Mouse (Mus musculus): ENCODE data around the gene Pms1. TPM values are rescaled to one million over a fixed set of nuclear protein-coding genes. Genes with fewer than 3 reads are reported as not detected.

Pms1 gene
- polyA plus RNA-seq (2015; fragmentation: Illumina TruSeq; extraction: RNeasy Lipid Tissue Mini Kit (QIAGEN cat#74804); ENCODE audit: insufficient read depth, low read depth, low replicate concordance): 0.59 TPM

GRCm38 (mm10) chr1:53296581-53297383 lies at the start of gene Pms1, which contains the start of the genes Ormdl1 and Gm28778:
TSS of gene Pms1 (minus strand) at chr1:53297018.
TSS of gene Ormdl1 (plus strand) at chr1:53297095.
TSS of gene Gm28778 (plus strand) at chr1:53297111.

DNA sequence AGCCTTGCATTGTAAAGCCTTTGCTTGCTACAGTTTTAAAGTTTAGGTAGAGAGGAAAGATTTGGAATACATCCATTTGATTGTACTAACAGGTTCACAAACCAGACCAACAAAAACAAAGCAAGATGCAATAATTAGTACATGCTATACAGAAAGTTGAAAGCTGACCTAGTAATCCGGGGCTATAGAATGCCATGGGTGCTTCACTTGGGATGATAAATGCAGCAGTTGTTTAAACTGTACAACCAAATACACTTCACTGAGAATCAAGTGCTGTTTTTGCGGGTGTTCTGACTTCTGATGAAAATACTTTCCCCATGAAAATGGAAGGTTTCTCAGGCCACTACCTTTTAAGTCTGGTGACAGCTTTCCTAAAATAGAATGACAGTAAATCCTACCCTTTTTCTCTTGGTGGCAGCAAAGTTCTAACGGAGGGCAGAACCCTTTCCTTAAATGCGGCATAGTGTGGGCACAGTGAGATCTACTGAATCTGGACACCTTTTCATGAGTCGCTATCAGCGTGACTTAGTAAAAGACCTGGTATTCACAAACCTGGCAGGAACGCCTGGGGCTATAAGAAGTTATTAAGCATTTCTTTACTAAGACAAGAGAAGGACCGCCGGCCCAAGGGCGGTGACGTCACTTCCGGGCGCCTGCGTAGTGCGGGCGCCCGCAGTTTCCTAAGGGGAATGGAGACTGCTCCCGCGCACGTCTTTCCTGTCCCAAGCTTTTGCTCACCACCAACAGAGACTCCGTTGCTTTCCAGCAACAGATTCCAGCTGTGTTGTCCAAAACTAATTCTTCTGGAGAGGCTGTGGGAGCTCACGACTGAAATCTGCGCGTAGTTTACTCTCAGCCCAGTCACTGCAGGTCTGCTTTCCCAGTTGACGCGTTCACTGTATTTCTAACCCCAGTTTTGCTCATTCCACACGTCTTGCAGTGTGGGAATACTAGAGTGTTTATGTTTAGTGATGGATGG lies 16.5 kb upstream of the Pms1 start, which contains the start of gene Osgepl1:
Gene Osgepl1, plus strand, starts transcription at position 636 of the 979 bp plus-strand sequence.

GRCm38 (mm10) chr1:53187536-53187935 lies 109.3 kb downstream of the Pms1 start, which contains the start of gene 1700019A02Rik:
TSS of gene 1700019A02Rik (minus strand) at chr1:53187636.

Other genes starting within 250 kb of the Pms1 start
- not detected for gene Mstn, start 235.4 kb downstream of the Pms1 start, polyA plus RNA-seq (2015; fragmentation: Illumina TruSeq; extraction: RNeasy Lipid Tissue Mini Kit (QIAGEN cat#74804); ENCODE audit: insufficient read depth, low read depth, low replicate concordance)
- not detected for gene 1700019A02Rik, start 109.4 kb downstream of the Pms1 start, polyA plus RNA-seq (2015; fragmentation: Illumina TruSeq; extraction: RNeasy Lipid Tissue Mini Kit (QIAGEN cat#74804); ENCODE audit: insufficient read depth, low read depth, low replicate concordance)
- gene Ormdl1, start 77 bp upstream of the Pms1 start, polyA plus RNA-seq (2015; fragmentation: Illumina TruSeq; extraction: RNeasy Lipid Tissue Mini Kit (QIAGEN cat#74804); ENCODE audit: insufficient read depth, low read depth, low replicate concordance): 2.3 TPM
- not detected for gene Gm28778, start 93 bp upstream of the Pms1 start, polyA plus RNA-seq (2015; fragmentation: Illumina TruSeq; extraction: RNeasy Lipid Tissue Mini Kit (QIAGEN cat#74804); ENCODE audit: insufficient read depth, low read depth, low replicate concordance)
- gene Osgepl1, start 16.6 kb upstream of the Pms1 start, polyA plus RNA-seq (2015; fragmentation: Illumina TruSeq; extraction: RNeasy Lipid Tissue Mini Kit (QIAGEN cat#74804); ENCODE audit: insufficient read depth, low read depth, low replicate concordance): 4.7 TPM
- not detected for gene Asdurf, start 55.6 kb upstream of the Pms1 start, polyA plus RNA-seq (2015; fragmentation: Illumina TruSeq; extraction: RNeasy Lipid Tissue Mini Kit (QIAGEN cat#74804); ENCODE audit: insufficient read depth, low read depth, low replicate concordance)
- gene Gm28551, start 55.6 kb upstream of the Pms1 start, polyA plus RNA-seq (2015; fragmentation: Illumina TruSeq; extraction: RNeasy Lipid Tissue Mini Kit (QIAGEN cat#74804); ENCODE audit: insufficient read depth, low read depth, low replicate concordance): not detected
- 16.4 TPM for gene Asnsd1, start 55.7 kb upstream of the Pms1 start, polyA plus RNA-seq (2015; fragmentation: Illumina TruSeq; extraction: RNeasy Lipid Tissue Mini Kit (QIAGEN cat#74804); ENCODE audit: insufficient read depth, low read depth, low replicate concordance)